Mouse (Mus musculus) heart, embryonic 11.5 days (tissue): Measurements from ENCODE around the gene Dntt. TPM values are rescaled to one million over a fixed set of nuclear protein-coding genes. Genes with fewer than 3 reads are reported as not detected.

ENCODE experiments used
- ATAC-seq: fragments of 200-750 bp; cut with Nextera tagmentation; replicated peaks from 2 replicates; pipeline ENCODE4 v1.8.0; 2017; ENCODE audit warnings: moderate library complexity; ENCODE audit not compliant: insufficient number of reproducible peaks, low FRiP score, low TSS enrichment
- H3K27ac ChIP-seq: fragments of 300-500 bp; sonication (generic); 2 replicates; pipeline ENCODE4 v1.5.1; 2014; ENCODE audit warnings: mild to moderate bottlenecking, low read depth, low read length
- H3K27me3 ChIP-seq: fragments of 300-500 bp; sonication (generic); 2 replicates; pipeline ENCODE4 v1.6.1; 2014; ENCODE audit warnings: mild to moderate bottlenecking, low read length, mixed read lengths; ENCODE audit not compliant: control insufficient read depth, insufficient read depth
- H3K36me3 ChIP-seq: fragments of 300-500 bp; sonication (generic); 2 replicates; pipeline ENCODE4 v1.6.1; 2014; ENCODE audit warnings: mild to moderate bottlenecking, low read length, moderate library complexity, mixed read lengths; ENCODE audit not compliant: control insufficient read depth, insufficient read depth
- H3K4me1 ChIP-seq: fragments of 300-500 bp; sonication (generic); 2 replicates; pipeline ENCODE4 v1.6.1; 2014; ENCODE audit warnings: low read length; ENCODE audit not compliant: control insufficient read depth, insufficient read depth
- H3K4me2 ChIP-seq: fragments of 300-500 bp; sonication (generic); 2 replicates; pipeline ENCODE4 v1.6.1; 2014; ENCODE audit warnings: mild to moderate bottlenecking, moderate library complexity
- H3K4me3 ChIP-seq: fragments of 300-500 bp; sonication (generic); 2 replicates; pipeline ENCODE4 v1.5.1; 2014; ENCODE audit warnings: low read depth, low read length
- H3K9ac ChIP-seq: fragments of 300-500 bp; sonication (generic); 2 replicates; pipeline ENCODE4 v1.6.1; 2014; ENCODE audit warnings: mild to moderate bottlenecking, low read depth, low read length, moderate library complexity
- H3K9me3 ChIP-seq: fragments of 300-500 bp; sonication (generic); replicated peaks from 2 replicates; pipeline ENCODE4 v1.6.1; 2016; ENCODE audit warnings: low read length; ENCODE audit not compliant: control insufficient read depth
- WGBS: fragments of 180-500 bp; shearing (Covaris S2); extraction: QIAGEN DNeasy Blood & Tissue Kit; methylation state at CpG from one replicate; pipeline ENCODE4 v1.1.7; 2014; ENCODE audit not compliant: insufficient replicate concordance; 5-methylcytosine and 5-hydroxymethylcytosine counted together
- polyA plus RNA-seq: library from polyadenylated mRNA; unstranded; fragments of >200 nt; fragmentation: Nextera tagmentation; extraction: Ambion mirVana; gene quantifications from 2 replicates; pipeline ENCODE4 v1.2.1, GENCODE M21; 2014

Gene Dntt
- polyA plus RNA-seq, 1 experiment from 2014 or later = not detected

GRCm38 (mm10) chr19:41087901-41088300 lies 58.8 kb downstream of the Dntt start:
- no peak for ATAC-seq
- no peak overlapping the region for H3K4me2 ChIP-seq
- no peak overlapping the region for H3K9ac ChIP-seq
- peaks cover 6% of the 10 kb centered on the region for H3K27me3 ChIP-seq
- H3K27ac ChIP-seq = no peak overlapping the region
- H3K36me3 ChIP-seq = no peaks in the 10 kb centered on the region
- H3K4me3 ChIP-seq = no peak overlapping the region
- no peaks in the 10 kb centered on the region for H3K4me1 ChIP-seq
- no peaks in the 10 kb centered on the region for H3K9me3 ChIP-seq
- WGBS = 51% methylated on average over 4 of the region's 4 CpGs

GRCm38 (mm10) chr19:41088491-41088890 lies 59.4 kb downstream of the Dntt start:
- ATAC-seq = no peak
- Histone ChIP-seq H3K9ac (no peak overlapping the region), H3K27ac (no peak overlapping the region), H3K36me3 (no peaks in the 10 kb centered on the region), H3K9me3 (no peaks in the 10 kb centered on the region), H3K4me2 (no peak overlapping the region; the same call in 1 of the 2 replicates), H3K4me1 (no peaks in the 10 kb centered on the region), H3K27me3 (peaks cover 6% of the 10 kb centered on the region), H3K4me3 (no peak overlapping the region)
- 41% methylated on average over 18 of the region's 18 CpGs for WGBS

GRCm38 (mm10) chr19:41089833-41090232 lies 60.8 kb downstream of the Dntt start:
- Histone ChIP-seq H3K36me3 (no peaks in the 10 kb centered on the region), H3K27me3 (peaks cover 6% of the 10 kb centered on the region), H3K4me2 (no peak overlapping the region), H3K4me3 (no peak overlapping the region), H3K9me3 (no peaks in the 10 kb centered on the region), H3K27ac (no peak overlapping the region), H3K4me1 (no peaks in the 10 kb centered on the region), H3K9ac (no peak overlapping the region)
- no peak for ATAC-seq
- 15% methylated on average over 5 of the region's 5 CpGs for WGBS

GRCm38 (mm10) chr19:41091901-41092300 lies 62.8 kb downstream of the Dntt start:
- Histone ChIP-seq H3K9me3 (no peaks in the 10 kb centered on the region), H3K27ac (no peak overlapping the region), H3K4me2 (no peak overlapping the region), H3K9ac (no peak overlapping the region), H3K36me3 (no peaks in the 10 kb centered on the region), H3K4me1 (no peaks in the 10 kb centered on the region), H3K27me3 (peaks cover 6% of the 10 kb centered on the region), H3K4me3 (no peak overlapping the region)
- WGBS = 48% methylated on average over 2 of the region's 2 CpGs
- no peak for ATAC-seq

- no peak overlapping the region for H3K27ac ChIP-seq
- no peak overlapping the region for H3K4me3 ChIP-seq
- ATAC-seq = no peak
- no peaks in the 10 kb centered on the region for H3K27me3 ChIP-seq
- no peaks in the 10 kb centered on the region for H3K36me3 ChIP-seq
- no peaks in the 10 kb centered on the region for H3K9me3 ChIP-seq
- WGBS = 58% methylated on average over 4 of the region's 4 CpGs
- H3K4me2 ChIP-seq = no peak overlapping the region
- no peak overlapping the region for H3K9ac ChIP-seq
- H3K4me1 ChIP-seq = no peaks in the 10 kb centered on the region
These were observed 68.0 kb downstream of the Dntt start for GRCm38 (mm10) chr19:41097038-41097437.

GRCm38 (mm10) chr19:41100863-41101262 lies 71.8 kb downstream of the Dntt start:
- Histone ChIP-seq H3K4me2 (no peak overlapping the region), H3K9me3 (no peaks in the 10 kb centered on the region), H3K27me3 (no peaks in the 10 kb centered on the region), H3K4me1 (no peaks in the 10 kb centered on the region), H3K9ac (no peak overlapping the region), H3K36me3 (no peaks in the 10 kb centered on the region), H3K27ac (no peak overlapping the region), H3K4me3 (no peak overlapping the region)
- no peak for ATAC-seq
- WGBS = 91% methylated on average over 7 of the region's 7 CpGs

- no peak overlapping the region for H3K9ac ChIP-seq
- H3K27me3 ChIP-seq = no peaks in the 10 kb centered on the region
- H3K4me3 ChIP-seq = no peak overlapping the region
- no peaks in the 10 kb centered on the region for H3K4me1 ChIP-seq
- no peak for ATAC-seq
- WGBS = 79% methylated on average over 8 of the region's 8 CpGs
- H3K27ac ChIP-seq = no peak overlapping the region
- no peak overlapping the region for H3K4me2 ChIP-seq
- no peaks in the 10 kb centered on the region for H3K36me3 ChIP-seq
- no peaks in the 10 kb centered on the region for H3K9me3 ChIP-seq
These were observed 72.3 kb downstream of the Dntt start for GRCm38 (mm10) chr19:41101390-41101789.

GRCm38 (mm10) chr19:41104922-41105321 lies 75.8 kb downstream of the Dntt start:
- Histone ChIP-seq H3K4me3 (no peak overlapping the region), H3K27me3 (no peaks in the 10 kb centered on the region), H3K9ac (no peak overlapping the region), H3K9me3 (no peaks in the 10 kb centered on the region), H3K27ac (no peak overlapping the region), H3K4me2 (no peak overlapping the region), H3K36me3 (no peaks in the 10 kb centered on the region), H3K4me1 (no peaks in the 10 kb centered on the region)
- ATAC-seq = no peak
- WGBS = 49% methylated on average over 8 of the region's 8 CpGs

GRCm38 (mm10) chr19:41107530-41107929 lies 78.5 kb downstream of the Dntt start:
- no peak for ATAC-seq
- Histone ChIP-seq H3K9ac (no peak overlapping the region), H3K36me3 (no peaks in the 10 kb centered on the region), H3K4me1 (no peaks in the 10 kb centered on the region), H3K9me3 (no peaks in the 10 kb centered on the region), H3K27ac (no peak overlapping the region), H3K4me2 (no peak overlapping the region), H3K27me3 (0 out of 2 replicates have a peak, but pooled peaks cover 3% of the 10 kb centered on the region), H3K4me3 (no peak overlapping the region)
- 67% methylated on average over 8 of the region's 8 CpGs for WGBS
